Mouse (Mus musculus): ENCODE measurements around the gene Klf7. TPM values are rescaled to one million over a fixed set of nuclear protein-coding genes. Genes with fewer than 3 reads are reported as not detected.

The Klf7 gene
- polyA plus RNA-seq, 1 experiment = 31.7 TPM

DNA sequence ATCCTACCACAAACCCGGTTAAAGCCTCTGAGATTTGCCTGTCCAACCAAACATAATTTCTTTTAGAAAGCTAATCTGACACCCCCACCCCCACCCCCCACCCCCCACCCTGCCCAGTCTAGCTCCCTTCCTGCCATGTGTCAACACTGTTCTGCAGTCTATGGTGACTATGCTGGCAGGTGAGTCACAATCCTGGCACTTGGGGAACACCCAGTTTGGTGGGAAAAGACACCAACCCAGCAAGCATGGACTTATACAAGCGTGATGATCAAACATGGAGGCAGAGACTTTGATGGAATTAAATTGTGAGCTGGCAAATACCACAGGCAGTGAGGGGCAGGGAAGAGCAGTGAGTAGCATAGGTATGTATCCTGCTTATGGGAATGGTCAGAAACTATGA, 116.9 kb downstream of the Klf7 start:
- no peaks in the 10 kb centered on the region for H3K27me3 ChIP-seq (ENCODE audit: control insufficient read depth, insufficient read depth, low read length)
- WGBS = 96% methylated on average over 2 of the region's 2 CpGs
- H3K27ac ChIP-seq (ENCODE audit: control insufficient read depth, insufficient read depth, low read length) = no peak overlapping the region
- no peak for DNase-seq
- TF ChIP-seq POLR2A (IDR thresholded peaks at IDR 0.05; ENCODE audit: control insufficient read depth, extremely low read depth, insufficient read depth, low read length, poor library complexity) (no peak), CTCF (IDR thresholded peaks at IDR 0.05; ENCODE audit: borderline replicate concordance, control insufficient read depth, extremely low read depth, insufficient read depth, low read length, poor library complexity) (no peak)
- no peak overlapping the region for H3K4me3 ChIP-seq (ENCODE audit: control insufficient read depth, insufficient read depth, low read length)
- no peaks in the 10 kb centered on the region for H3K36me3 ChIP-seq (ENCODE audit: control insufficient read depth, insufficient read depth, low read length)
- H3K4me1 ChIP-seq (replicated peaks; ENCODE audit: control insufficient read depth, insufficient read depth, low read length) = peaks cover 26% of the 10 kb centered on the region

DNA sequence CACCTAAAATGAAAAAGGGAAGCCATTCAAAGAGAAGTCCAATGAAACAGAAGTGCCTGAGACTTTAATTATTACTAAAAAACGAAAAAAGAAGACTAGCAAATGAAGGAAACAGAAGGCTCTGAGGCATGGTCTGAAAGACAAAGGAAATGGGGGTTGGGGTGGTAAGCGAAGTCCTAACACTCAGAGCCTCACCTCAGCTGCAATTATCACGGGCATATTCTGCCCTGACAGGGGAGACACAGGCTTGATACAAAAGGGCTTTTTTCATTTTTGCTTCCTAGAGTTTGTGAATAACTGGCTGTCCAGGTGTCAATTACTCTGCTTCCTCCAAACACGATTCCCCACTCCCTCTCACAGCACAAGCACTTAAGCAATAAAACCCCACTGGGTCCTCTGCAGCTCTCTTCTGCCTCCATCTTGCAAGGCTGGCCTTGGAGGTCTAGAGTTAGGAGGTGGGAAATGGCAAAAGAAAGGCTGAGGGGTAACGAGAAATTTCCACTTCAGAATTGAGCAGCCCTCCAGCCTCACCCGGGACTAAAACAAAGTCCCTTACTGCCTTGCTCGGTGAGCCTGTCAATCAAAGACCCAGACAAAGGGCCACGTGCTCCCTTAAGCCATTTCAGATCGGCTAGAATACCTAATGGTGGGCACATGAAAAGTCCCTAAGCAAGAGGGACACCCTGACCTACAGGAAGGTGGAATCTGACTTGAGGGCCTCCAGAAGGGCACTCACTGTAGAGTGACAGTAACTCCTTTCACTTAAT, 118.4 kb downstream of the Klf7 start:
- DNase-seq = peak; percentile 37
- no peaks in the 10 kb centered on the region for H3K36me3 ChIP-seq (ENCODE audit: control insufficient read depth, insufficient read depth, low read length)
- H3K4me1 ChIP-seq (replicated peaks; ENCODE audit: control insufficient read depth, insufficient read depth, low read length) = peaks cover 34% of the 10 kb centered on the region
- no peak overlapping the region for H3K4me3 ChIP-seq (ENCODE audit: control insufficient read depth, insufficient read depth, low read length)
- TF ChIP-seq POLR2A (IDR thresholded peaks at IDR 0.05; ENCODE audit: control insufficient read depth, extremely low read depth, insufficient read depth, low read length, poor library complexity) (no peak), CTCF (IDR thresholded peaks at IDR 0.05; ENCODE audit: borderline replicate concordance, control insufficient read depth, extremely low read depth, insufficient read depth, low read length, poor library complexity) (no peak)
- no peaks in the 10 kb centered on the region for H3K27me3 ChIP-seq (ENCODE audit: control insufficient read depth, insufficient read depth, low read length)
- peak overlapping the region; percentile 73 for H3K27ac ChIP-seq (ENCODE audit: control insufficient read depth, insufficient read depth, low read length)
- 48% methylated on average over 9 of the region's 9 CpGs for WGBS

DNA sequence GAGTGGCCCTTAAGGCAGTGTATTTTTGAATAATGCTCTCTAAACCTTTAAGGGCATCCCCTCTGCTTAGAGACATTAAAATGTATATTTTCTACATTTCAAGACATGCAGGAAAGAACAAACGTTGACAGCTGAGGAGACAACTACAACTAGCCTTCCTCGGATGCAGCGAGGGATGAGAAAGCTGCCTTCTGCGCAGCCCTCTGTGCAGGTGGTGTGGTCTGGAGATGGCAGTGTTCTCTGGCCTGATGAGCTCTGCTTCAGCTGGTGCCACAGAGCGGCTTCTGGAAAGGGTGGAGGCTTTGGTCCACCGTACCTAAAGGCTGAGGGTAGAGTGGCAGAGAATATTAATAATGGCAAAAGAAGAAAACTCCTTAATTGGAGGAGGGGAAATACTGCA, 120.0 kb downstream of the Klf7 start:
- 21% methylated on average over 6 of the region's 6 CpGs for WGBS

GRCm38 (mm10) chr1:64000597-64000996, 121.5 kb downstream of the Klf7 start:
- Histone ChIP-seq H3K36me3 (ENCODE audit: control insufficient read depth, insufficient read depth, low read length) (no peaks in the 10 kb centered on the region), H3K4me1 (replicated peaks; ENCODE audit: control insufficient read depth, insufficient read depth, low read length) (peaks cover 40% of the 10 kb centered on the region), H3K27ac (ENCODE audit: control insufficient read depth, insufficient read depth, low read length) (peak overlapping the region; percentile 98), H3K4me3 (ENCODE audit: control insufficient read depth, insufficient read depth, low read length) (no peak overlapping the region), H3K27me3 (ENCODE audit: control insufficient read depth, insufficient read depth, low read length) (no peaks in the 10 kb centered on the region)
- DNase-seq = peak; percentile 59
- 5% methylated on average over 2 of the region's 2 CpGs for WGBS
- TF ChIP-seq POLR2A (IDR thresholded peaks at IDR 0.05; ENCODE audit: control insufficient read depth, extremely low read depth, insufficient read depth, low read length, poor library complexity) = no peak
- TF ChIP-seq CTCF (IDR thresholded peaks at IDR 0.05; ENCODE audit: borderline replicate concordance, control insufficient read depth, extremely low read depth, insufficient read depth, low read length, poor library complexity) = no peak

More for the DNA sequence above, 120.0 kb downstream of the Klf7 start:
- DNase-seq = peak; percentile 43
- H3K27ac ChIP-seq (ENCODE audit: control insufficient read depth, insufficient read depth, low read length) = peak overlapping the region; percentile 84
- H3K27me3 ChIP-seq (ENCODE audit: control insufficient read depth, insufficient read depth, low read length) = no peaks in the 10 kb centered on the region
- H3K4me3 ChIP-seq (ENCODE audit: control insufficient read depth, insufficient read depth, low read length) = no peak overlapping the region
- H3K4me1 ChIP-seq (replicated peaks; ENCODE audit: control insufficient read depth, insufficient read depth, low read length) = peaks cover 35% of the 10 kb centered on the region
- H3K36me3 ChIP-seq (ENCODE audit: control insufficient read depth, insufficient read depth, low read length) = no peaks in the 10 kb centered on the region
- TF ChIP-seq POLR2A (IDR thresholded peaks at IDR 0.05; ENCODE audit: control insufficient read depth, extremely low read depth, insufficient read depth, low read length, poor library complexity) = no peak
- no peak for TF ChIP-seq CTCF (IDR thresholded peaks at IDR 0.05; ENCODE audit: borderline replicate concordance, control insufficient read depth, extremely low read depth, insufficient read depth, low read length, poor library complexity)

DNA sequence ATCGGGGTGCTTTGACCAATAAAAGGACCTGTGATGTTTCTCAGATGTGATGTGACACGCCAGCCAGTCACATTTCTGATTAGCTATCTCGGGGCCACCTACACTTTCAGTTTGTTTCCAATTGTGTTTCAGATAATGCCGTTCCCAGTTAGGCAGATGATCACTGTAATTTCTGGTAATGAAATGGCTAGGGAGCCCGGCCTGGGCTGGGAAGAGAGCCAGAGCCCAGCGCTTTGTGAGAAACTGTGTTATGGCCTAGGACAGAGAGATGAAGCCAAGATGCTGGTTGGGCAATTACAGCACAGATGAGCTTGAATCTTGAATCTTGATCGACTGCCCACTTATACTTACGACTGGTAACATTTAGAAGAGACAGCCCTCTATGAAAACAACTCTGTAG, 122.6 kb downstream of the Klf7 start:
- Histone ChIP-seq H3K4me1 (replicated peaks; ENCODE audit: control insufficient read depth, insufficient read depth, low read length) (peaks cover 42% of the 10 kb centered on the region), H3K27me3 (ENCODE audit: control insufficient read depth, insufficient read depth, low read length) (no peaks in the 10 kb centered on the region), H3K27ac (ENCODE audit: control insufficient read depth, insufficient read depth, low read length) (no peak overlapping the region), H3K4me3 (ENCODE audit: control insufficient read depth, insufficient read depth, low read length) (no peak overlapping the region), H3K36me3 (ENCODE audit: control insufficient read depth, insufficient read depth, low read length) (no peaks in the 10 kb centered on the region)
- TF ChIP-seq POLR2A (IDR thresholded peaks at IDR 0.05; ENCODE audit: control insufficient read depth, extremely low read depth, insufficient read depth, low read length, poor library complexity) = no peak
- TF ChIP-seq CTCF (IDR thresholded peaks at IDR 0.05; ENCODE audit: borderline replicate concordance, control insufficient read depth, extremely low read depth, insufficient read depth, low read length, poor library complexity) = no peak
- no peak for DNase-seq
- 93% methylated on average over 8 of the region's 8 CpGs for WGBS

DNA sequence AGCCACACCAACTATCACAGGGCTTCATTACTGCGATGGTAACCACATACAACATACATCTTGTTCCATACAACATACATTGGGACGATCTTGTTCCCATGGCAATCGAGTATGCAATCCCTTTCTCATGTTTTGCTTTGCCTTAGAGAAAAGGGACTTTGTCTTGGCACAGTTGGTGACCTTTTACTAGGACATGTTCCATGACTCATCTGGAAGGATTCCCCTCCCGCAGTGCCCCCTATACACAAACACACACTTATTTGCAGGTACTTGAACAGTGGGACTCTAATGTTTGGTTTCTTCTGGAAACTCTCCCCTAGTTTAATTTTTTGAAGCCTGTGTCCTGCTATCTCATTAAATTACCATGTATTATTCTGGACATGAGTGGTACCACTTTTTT, 123.2 kb downstream of the Klf7 start:
- Histone ChIP-seq H3K36me3 (ENCODE audit: control insufficient read depth, insufficient read depth, low read length) (no peaks in the 10 kb centered on the region), H3K4me3 (ENCODE audit: control insufficient read depth, insufficient read depth, low read length) (no peak overlapping the region), H3K27ac (ENCODE audit: control insufficient read depth, insufficient read depth, low read length) (no peak overlapping the region), H3K4me1 (replicated peaks; ENCODE audit: control insufficient read depth, insufficient read depth, low read length) (peaks cover 40% of the 10 kb centered on the region), H3K27me3 (ENCODE audit: control insufficient read depth, insufficient read depth, low read length) (no peaks in the 10 kb centered on the region)
- 97% methylated on average over 4 of the region's 4 CpGs for WGBS
- no peak for DNase-seq
- TF ChIP-seq CTCF (IDR thresholded peaks at IDR 0.05; ENCODE audit: borderline replicate concordance, control insufficient read depth, extremely low read depth, insufficient read depth, low read length, poor library complexity) (no peak), POLR2A (IDR thresholded peaks at IDR 0.05; ENCODE audit: control insufficient read depth, extremely low read depth, insufficient read depth, low read length, poor library complexity) (no peak)

Measured in thymus, adult 2 months (tissue).